Mouse (Mus musculus) G1E (cell line): ENCODE results near the gene Rgl1. TPM values are rescaled to one million over a fixed set of nuclear protein-coding genes. Genes with fewer than 3 reads are reported as not detected.

Experiments used
- ATAC-seq: 2 replicates; pipeline ENCODE4 v1.8.0; 2016; ENCODE audit warnings: mild to moderate bottlenecking; ENCODE audit not compliant: insufficient number of reproducible peaks, poor library complexity, low FRiP score, severe bottlenecking; ENCODE audit errors: extremely low read depth
- DNase-seq: peaks from one replicate; pipeline ENCODE4 v3.0.0; 2012; ENCODE audit warnings: low spot score
- H3K27me3 ChIP-seq: 2 replicates; pipeline ENCODE4 v1.6.1; 2012; ENCODE audit warnings: mild to moderate bottlenecking, low read length, inconsistent platforms; ENCODE audit not compliant: insufficient read depth
- H3K36me3 ChIP-seq: replicated peaks from 2 replicates; pipeline ENCODE3; 2012; ENCODE audit warnings: mild to moderate bottlenecking, inconsistent platforms
- H3K4me1 ChIP-seq: 2 replicates; pipeline ENCODE4 v1.6.1; 2012; ENCODE audit warnings: low read depth, low read length, inconsistent platforms, mixed read lengths; ENCODE audit not compliant: insufficient read depth
- H3K4me3 ChIP-seq: 2 replicates; pipeline ENCODE4 v1.5.1; 2012; ENCODE audit warnings: low read depth, mild to moderate bottlenecking, inconsistent platforms, low read length, moderate library complexity, mixed read lengths
- H3K9me3 ChIP-seq: replicated peaks from 2 replicates; pipeline ENCODE4 v1.6.1; 2012; ENCODE audit warnings: inconsistent platforms
- CTCF ChIP-seq: IDR thresholded peaks from 2 replicates; pipeline ENCODE4 v1.5.1; 2012; ENCODE audit warnings: low read depth, low read length, inconsistent platforms, mixed read lengths
- GATA1 ChIP-seq: IDR thresholded peaks from 2 replicates; pipeline ENCODE4 v1.6.1; 2012; ENCODE audit warnings: borderline replicate concordance, low read length, inconsistent platforms, mixed read lengths
- GATA2 ChIP-seq: IDR thresholded peaks from 2 replicates; pipeline ENCODE4 v1.6.1; 2012; ENCODE audit warnings: low read depth, low read length, inconsistent platforms, borderline replicate concordance
- POLR2AphosphoS5 ChIP-seq: IDR thresholded peaks from 2 replicates; pipeline ENCODE4 v1.6.1; 2012; ENCODE audit warnings: low read depth, low read length, inconsistent platforms; ENCODE audit not compliant: insufficient replicate concordance
- TAL1 ChIP-seq: conservative IDR thresholded peaks from 2 replicates; pipeline ENCODE4 v1.6.1; 2012; ENCODE audit warnings: low read depth, low read length, inconsistent platforms, mixed read lengths
- polyA plus RNA-seq: library from polyadenylated mRNA; stranded (reverse); fragments of >175 nt; gene quantifications from 2 replicates; pipeline ENCODE4 v1.2.3, GENCODE M21; 2012
- total RNA-seq, 2 experiments: library from RNA; stranded (forward) in 1 of 2; stranded (reverse) in 1 of 2; fragments of 200-1000 nt in 1 of 2; fragments of >200 nt in 1 of 2; fragmentation: Nextera tagmentation in 1 of 2; gene quantifications; 2 replicates each; pipeline ENCODE4 v1.2.3; 2014 to 2017

The Rgl1 gene
- total and polyA plus RNA-seq, 3 experiments: 0.21 to 5.7 (median 4.0) TPM

DNA sequence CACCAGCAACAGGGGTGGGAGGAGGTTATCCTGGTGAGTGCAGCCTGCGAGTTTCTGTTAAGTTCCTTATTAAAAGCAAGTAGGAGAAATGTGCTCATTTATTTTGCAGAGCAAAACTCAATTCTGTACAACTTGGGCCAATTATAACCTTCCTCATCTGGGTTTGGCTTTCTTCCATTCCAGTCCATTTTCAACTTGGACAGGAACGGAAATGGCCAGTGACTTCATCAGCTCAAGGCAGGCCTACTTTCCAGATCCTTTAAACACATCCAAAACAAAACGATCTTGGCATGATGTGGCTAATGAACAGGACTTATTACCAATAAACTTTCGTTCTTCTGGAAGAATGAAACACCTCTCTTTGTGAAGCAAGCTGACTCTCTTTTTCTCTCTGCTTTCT is 290.0 kb downstream of the Rgl1 start:
- Histone ChIP-seq H3K4me1 (no peaks in the 10 kb centered on the region), H3K36me3 (no peaks in the 10 kb centered on the region), H3K4me3 (no peak overlapping the region), H3K9me3 (no peaks in the 10 kb centered on the region), H3K27me3 (no peaks in the 10 kb centered on the region)
- ATAC-seq (no peak), DNase-seq (no peak)
- no peak for TF ChIP-seq TAL1
- TF ChIP-seq POLR2AphosphoS5: no peak
- no peak for TF ChIP-seq GATA1
- TF ChIP-seq CTCF: no peak

DNA sequence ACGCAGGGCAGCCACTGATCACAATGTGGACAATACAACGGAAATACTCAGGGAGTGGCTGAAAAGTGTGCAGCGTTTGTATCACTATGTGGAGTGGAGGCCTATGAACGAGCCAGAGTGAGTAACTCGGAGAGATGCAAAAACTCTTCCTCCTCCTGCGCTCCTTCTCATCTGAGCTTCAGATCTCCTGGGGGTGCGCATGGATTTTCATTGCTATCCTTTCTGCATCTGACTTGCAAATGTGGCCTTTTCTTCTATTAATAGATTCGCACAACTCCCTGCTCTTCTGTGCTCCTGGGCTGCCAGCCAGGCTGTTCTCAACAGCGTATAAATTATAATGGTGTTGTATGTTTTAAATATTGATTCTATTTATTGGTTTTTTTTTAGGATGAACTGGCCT is 297.7 kb downstream of the Rgl1 start:
- TF ChIP-seq TAL1: no peak
- TF ChIP-seq POLR2AphosphoS5: no peak
- TF ChIP-seq CTCF: no peak
- no peak for TF ChIP-seq GATA2
- Histone ChIP-seq H3K9me3 (no peaks in the 10 kb centered on the region), H3K4me3 (no peak overlapping the region), H3K4me1 (no peaks in the 10 kb centered on the region), H3K36me3 (no peaks in the 10 kb centered on the region), H3K27me3 (no peaks in the 10 kb centered on the region)
- DNase-seq (no peak), ATAC-seq (no peak)

Other genes with a start within 250 kb of the Rgl1 start
- not detected in 2 replicates for gene Apobec4, start 15.8 kb downstream of the Rgl1 start, total RNA-seq (2014; fragmentation: Nextera tagmentation)
- 0.33 TPM in 1 of 2 replicates, not detected in the other for gene Apobec4, start 15.8 kb downstream of the Rgl1 start, total RNA-seq (2017)
- not detected in 2 replicates for gene Apobec4, start 15.8 kb downstream of the Rgl1 start, polyA plus RNA-seq
- gene Arpc5, start 191 bp upstream of the Rgl1 start, total RNA-seq (2014; fragmentation: Nextera tagmentation): 280 and 292 TPM in 2 replicates
- gene Arpc5, start 191 bp upstream of the Rgl1 start, total RNA-seq (2017): 307 and 358 TPM in 2 replicates
- 283 and 369 TPM in 2 replicates for gene Arpc5, start 191 bp upstream of the Rgl1 start, polyA plus RNA-seq
- 66.1 and 77.5 TPM in 2 replicates for gene Ncf2, start 33.8 kb upstream of the Rgl1 start, total RNA-seq (2014; fragmentation: Nextera tagmentation)
- gene Ncf2, start 33.8 kb upstream of the Rgl1 start, total RNA-seq (2017): 70.4 and 80.7 TPM in 2 replicates
- gene Ncf2, start 33.8 kb upstream of the Rgl1 start, polyA plus RNA-seq: 3.5 and 4.7 TPM in 2 replicates
- 150 and 156 TPM in 2 replicates for gene Smg7, start 136.3 kb upstream of the Rgl1 start, total RNA-seq (2014; fragmentation: Nextera tagmentation)
- gene Smg7, start 136.3 kb upstream of the Rgl1 start, total RNA-seq (2017): 36.1 and 37.6 TPM in 2 replicates
- gene Smg7, start 136.3 kb upstream of the Rgl1 start, polyA plus RNA-seq: 10.0 and 14.2 TPM in 2 replicates
- gene Nmnat2, start 188.6 kb upstream of the Rgl1 start, total RNA-seq (2014; fragmentation: Nextera tagmentation): not detected in 2 replicates
- gene Nmnat2, start 188.6 kb upstream of the Rgl1 start, total RNA-seq (2017): 0.22 TPM in 1 of 2 replicates, not detected in the other
- gene Nmnat2, start 188.6 kb upstream of the Rgl1 start, polyA plus RNA-seq: not detected in 2 replicates